Mouse (Mus musculus): ENCODE measurements around the gene Abl2. TPM values are rescaled to one million over a fixed set of nuclear protein-coding genes. Genes with fewer than 3 reads are reported as not detected.

Abl2 gene
- polyA plus RNA-seq, 1 experiment from 2014 or later: 3.9 TPM

GRCm38 (mm10) chr1:156590357-156590756 lies 31.8 kb downstream of the Abl2 start:
- Histone ChIP-seq H3K9me3 (replicated peaks; ENCODE audit: control insufficient read depth, low read length) (no peaks in the 10 kb centered on the region), H3K4me2 (ENCODE audit: low read depth, low read length) (no peak overlapping the region), H3K4me1 (ENCODE audit: control insufficient read depth, insufficient read depth, low read length) (no peaks in the 10 kb centered on the region), H3K27me3 (ENCODE audit: control insufficient read depth, insufficient read depth, low read length) (no peaks in the 10 kb centered on the region), H3K36me3 (replicated peaks; ENCODE audit: control insufficient read depth, insufficient read depth, low read depth, low read length) (no peaks in the 10 kb centered on the region), H3K27ac (replicated peaks; ENCODE audit: low read depth, low read length) (no peak overlapping the region), H3K9ac (replicated peaks; ENCODE audit: low read length) (no peak overlapping the region), H3K4me3 (ENCODE audit: low read depth, low read length) (no peak overlapping the region)
- 17% methylated on average over 1 of the region's 1 CpGs for WGBS
- no peak for ATAC-seq (replicated peaks; ENCODE audit: insufficient number of reproducible peaks, low FRiP score, low TSS enrichment, low read depth)
- DNase-seq (ENCODE audit: low spot score): peak; percentile 8

GRCm38 (mm10) chr1:156593267-156593666 lies 34.7 kb downstream of the Abl2 start:
- WGBS: 88% methylated on average over 5 of the region's 5 CpGs
- H3K36me3 ChIP-seq (replicated peaks; ENCODE audit: control insufficient read depth, insufficient read depth, low read depth, low read length): no peaks in the 10 kb centered on the region
- H3K4me2 ChIP-seq (ENCODE audit: low read depth, low read length): no peak overlapping the region
- ATAC-seq (replicated peaks; ENCODE audit: insufficient number of reproducible peaks, low FRiP score, low TSS enrichment, low read depth): no peak
- no peak overlapping the region for H3K27ac ChIP-seq (replicated peaks; ENCODE audit: low read depth, low read length)
- no peak overlapping the region for H3K4me3 ChIP-seq (ENCODE audit: low read depth, low read length)
- no peaks in the 10 kb centered on the region for H3K4me1 ChIP-seq (ENCODE audit: control insufficient read depth, insufficient read depth, low read length)
- H3K27me3 ChIP-seq (ENCODE audit: control insufficient read depth, insufficient read depth, low read length): no peaks in the 10 kb centered on the region
- H3K9ac ChIP-seq (replicated peaks; ENCODE audit: low read length): no peak overlapping the region
- no peak for DNase-seq (ENCODE audit: low spot score)
- no peaks in the 10 kb centered on the region for H3K9me3 ChIP-seq (replicated peaks; ENCODE audit: control insufficient read depth, low read length)

- no peaks in the 10 kb centered on the region for H3K36me3 ChIP-seq (replicated peaks; ENCODE audit: control insufficient read depth, insufficient read depth, low read depth, low read length)
- ATAC-seq (replicated peaks; ENCODE audit: insufficient number of reproducible peaks, low FRiP score, low TSS enrichment, low read depth): no peak
- no peak overlapping the region for H3K9ac ChIP-seq (replicated peaks; ENCODE audit: low read length)
- no peak for DNase-seq (ENCODE audit: low spot score)
- H3K4me3 ChIP-seq (ENCODE audit: low read depth, low read length): no peak overlapping the region
- WGBS: 87% methylated on average over 4 of the region's 4 CpGs
- no peak overlapping the region for H3K4me2 ChIP-seq (ENCODE audit: low read depth, low read length)
- no peaks in the 10 kb centered on the region for H3K9me3 ChIP-seq (replicated peaks; ENCODE audit: control insufficient read depth, low read length)
- H3K4me1 ChIP-seq (ENCODE audit: control insufficient read depth, insufficient read depth, low read length): no peaks in the 10 kb centered on the region
- no peaks in the 10 kb centered on the region for H3K27me3 ChIP-seq (ENCODE audit: control insufficient read depth, insufficient read depth, low read length)
- no peak overlapping the region for H3K27ac ChIP-seq (replicated peaks; ENCODE audit: low read depth, low read length)
Measured at GRCm38 (mm10) chr1:156597089-156597488, 38.5 kb downstream of the Abl2 start.

- no peak overlapping the region for H3K9ac ChIP-seq (replicated peaks; ENCODE audit: low read length)
- no peaks in the 10 kb centered on the region for H3K4me1 ChIP-seq (ENCODE audit: control insufficient read depth, insufficient read depth, low read length)
- H3K9me3 ChIP-seq (replicated peaks; ENCODE audit: control insufficient read depth, low read length): no peaks in the 10 kb centered on the region
- no peak for ATAC-seq (replicated peaks; ENCODE audit: insufficient number of reproducible peaks, low FRiP score, low TSS enrichment, low read depth)
- H3K36me3 ChIP-seq (replicated peaks; ENCODE audit: control insufficient read depth, insufficient read depth, low read depth, low read length): no peaks in the 10 kb centered on the region
- H3K4me2 ChIP-seq (ENCODE audit: low read depth, low read length): no peak overlapping the region
- 81% methylated on average over 3 of the region's 3 CpGs for WGBS
- DNase-seq (ENCODE audit: low spot score): no peak
- no peaks in the 10 kb centered on the region for H3K27me3 ChIP-seq (ENCODE audit: control insufficient read depth, insufficient read depth, low read length)
- H3K4me3 ChIP-seq (ENCODE audit: low read depth, low read length): no peak overlapping the region
- no peak overlapping the region for H3K27ac ChIP-seq (replicated peaks; ENCODE audit: low read depth, low read length)
Measured at GRCm38 (mm10) chr1:156602545-156602944, 44.0 kb downstream of the Abl2 start.

GRCm38 (mm10) chr1:156605094-156605866 lies 46.7 kb downstream of the Abl2 start:
- H3K4me3 ChIP-seq (ENCODE audit: low read depth, low read length): no peak overlapping the region
- 73% methylated on average over 12 of the region's 12 CpGs for WGBS
- no peak overlapping the region for H3K4me2 ChIP-seq (ENCODE audit: low read depth, low read length)
- no peaks in the 10 kb centered on the region for H3K27me3 ChIP-seq (ENCODE audit: control insufficient read depth, insufficient read depth, low read length)
- DNase-seq (ENCODE audit: low spot score) (no peak), ATAC-seq (replicated peaks; ENCODE audit: insufficient number of reproducible peaks, low FRiP score, low TSS enrichment, low read depth) (no peak)
- H3K4me1 ChIP-seq (ENCODE audit: control insufficient read depth, insufficient read depth, low read length): no peaks in the 10 kb centered on the region
- no peaks in the 10 kb centered on the region for H3K36me3 ChIP-seq (replicated peaks; ENCODE audit: control insufficient read depth, insufficient read depth, low read depth, low read length)
- H3K9me3 ChIP-seq (replicated peaks; ENCODE audit: control insufficient read depth, low read length): no peaks in the 10 kb centered on the region
- no peak overlapping the region for H3K9ac ChIP-seq (replicated peaks; ENCODE audit: low read length)
- no peak overlapping the region for H3K27ac ChIP-seq (replicated peaks; ENCODE audit: low read depth, low read length)

- Histone ChIP-seq H3K4me2 (ENCODE audit: low read depth, low read length) (no peak overlapping the region), H3K4me3 (ENCODE audit: low read depth, low read length) (no peak overlapping the region), H3K27ac (replicated peaks; ENCODE audit: low read depth, low read length) (no peak overlapping the region), H3K27me3 (ENCODE audit: control insufficient read depth, insufficient read depth, low read length) (no peaks in the 10 kb centered on the region), H3K9me3 (replicated peaks; ENCODE audit: control insufficient read depth, low read length) (no peaks in the 10 kb centered on the region), H3K4me1 (ENCODE audit: control insufficient read depth, insufficient read depth, low read length) (no peaks in the 10 kb centered on the region), H3K36me3 (replicated peaks; ENCODE audit: control insufficient read depth, insufficient read depth, low read depth, low read length) (no peaks in the 10 kb centered on the region), H3K9ac (replicated peaks; ENCODE audit: low read length) (no peak overlapping the region)
- DNase-seq (ENCODE audit: low spot score) (no peak), ATAC-seq (replicated peaks; ENCODE audit: insufficient number of reproducible peaks, low FRiP score, low TSS enrichment, low read depth) (no peak)
- WGBS: 90% methylated on average over 2 of the region's 2 CpGs
Measured at GRCm38 (mm10) chr1:156605940-156606339, 47.4 kb downstream of the Abl2 start.

- Histone ChIP-seq H3K27ac (replicated peaks; ENCODE audit: low read depth, low read length) (no peak overlapping the region), H3K4me3 (ENCODE audit: low read depth, low read length) (no peak overlapping the region), H3K4me1 (ENCODE audit: control insufficient read depth, insufficient read depth, low read length) (no peaks in the 10 kb centered on the region), H3K9me3 (replicated peaks; ENCODE audit: control insufficient read depth, low read length) (no peaks in the 10 kb centered on the region), H3K9ac (replicated peaks; ENCODE audit: low read length) (no peak overlapping the region), H3K4me2 (ENCODE audit: low read depth, low read length) (no peak overlapping the region), H3K27me3 (ENCODE audit: control insufficient read depth, insufficient read depth, low read length) (no peaks in the 10 kb centered on the region), H3K36me3 (replicated peaks; ENCODE audit: control insufficient read depth, insufficient read depth, low read depth, low read length) (no peaks in the 10 kb centered on the region; the same call in 1 of the 2 replicates)
- 97% methylated on average over 2 of the region's 2 CpGs for WGBS
- ATAC-seq (replicated peaks; ENCODE audit: insufficient number of reproducible peaks, low FRiP score, low TSS enrichment, low read depth): no peak
- no peak for DNase-seq (ENCODE audit: low spot score)
Measured at GRCm38 (mm10) chr1:156608496-156608895, 49.9 kb downstream of the Abl2 start.

- H3K9ac ChIP-seq (replicated peaks; ENCODE audit: low read length): no peak overlapping the region
- DNase-seq (ENCODE audit: low spot score) (no peak), ATAC-seq (replicated peaks; ENCODE audit: insufficient number of reproducible peaks, low FRiP score, low TSS enrichment, low read depth) (no peak)
- H3K36me3 ChIP-seq (replicated peaks; ENCODE audit: control insufficient read depth, insufficient read depth, low read depth, low read length): no peaks in the 10 kb centered on the region; the same call in 1 of the 2 replicates
- no peak overlapping the region for H3K4me3 ChIP-seq (ENCODE audit: low read depth, low read length)
- H3K9me3 ChIP-seq (replicated peaks; ENCODE audit: control insufficient read depth, low read length): no peaks in the 10 kb centered on the region
- WGBS: 94% methylated on average over 1 of the region's 1 CpGs
- no peak overlapping the region for H3K4me2 ChIP-seq (ENCODE audit: low read depth, low read length)
- no peaks in the 10 kb centered on the region for H3K27me3 ChIP-seq (ENCODE audit: control insufficient read depth, insufficient read depth, low read length)
- H3K4me1 ChIP-seq (ENCODE audit: control insufficient read depth, insufficient read depth, low read length): no peaks in the 10 kb centered on the region
- no peak overlapping the region for H3K27ac ChIP-seq (replicated peaks; ENCODE audit: low read depth, low read length)
Measured at GRCm38 (mm10) chr1:156610257-156610656, 51.7 kb downstream of the Abl2 start.
